Mouse (Mus musculus) spleen, postnatal 36 days (tissue): ENCODE results near the gene Olfr1513.
"Not testable (repeated sequence)": the region's sequence is repeated elsewhere in the genome, so short reads cannot be mapped to it uniquely, and the experiment has no call there.

Source experiments
- DNase-seq, 2 experiments: peaks; one replicate each; pipeline ENCODE4 v3.0.0; 2022; ENCODE audit warnings: low spot score in 2 of 2, mixed read lengths in 1 of 2

Olfr1513 gene

GRCm38 (mm10) chr14:52310343-52310742, 45.9 kb downstream of the Olfr1513 start:
- DNase-seq: not testable (repeated sequence)

- no peak for DNase-seq
These were observed 50.1 kb downstream of the Olfr1513 start for GRCm38 (mm10) chr14:52306100-52306499.

DNA sequence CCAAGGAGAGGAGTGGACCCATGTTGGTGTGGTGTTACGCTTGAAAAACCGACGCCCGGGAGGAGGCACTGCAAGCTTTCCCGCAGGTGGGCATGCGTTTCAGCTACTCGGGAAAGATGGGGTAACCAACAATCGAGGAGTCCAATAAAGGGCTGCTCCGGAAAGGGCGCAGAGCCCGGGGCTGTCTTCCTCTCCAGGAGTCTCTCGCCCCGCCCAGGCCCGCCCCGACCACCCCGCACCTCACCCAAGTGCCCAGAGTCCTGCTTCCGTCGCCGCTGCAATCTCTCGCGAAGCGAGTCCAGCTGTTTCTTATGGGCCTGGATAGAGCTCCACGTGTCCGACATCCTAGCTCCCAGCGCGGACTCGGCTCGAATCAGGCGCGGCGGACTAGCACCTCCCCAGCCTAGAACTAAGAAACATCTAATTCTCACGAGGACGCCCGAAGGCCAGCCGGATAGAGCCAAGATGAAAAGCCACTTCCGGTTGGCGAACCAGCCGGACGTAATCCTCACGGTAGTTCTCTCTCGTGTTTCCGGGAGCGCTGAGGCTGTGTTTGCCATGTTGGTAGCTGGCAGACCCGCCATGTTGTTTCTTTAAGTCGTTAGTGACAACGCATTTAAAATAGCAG, 51.5 kb downstream of the Olfr1513 start, which contains the start of gene Mettl3:
Gene Mettl3 (minus strand): TSS at position 485 of the 628 bp plus-strand sequence.
- DNase-seq: peak; percentile 88 to 90

- DNase-seq: not testable (repeated sequence)
These were observed 52.7 kb downstream of the Olfr1513 start for GRCm38 (mm10) chr14:52303517-52303916.
